Mouse (Mus musculus) thymus, postnatal 4 days (tissue): ENCODE data around the gene D630045J12Rik.

Experiments
- DNase-seq: peaks from one replicate; pipeline ENCODE4 v3.0.0; 2021

Gene D630045J12Rik

DNA sequence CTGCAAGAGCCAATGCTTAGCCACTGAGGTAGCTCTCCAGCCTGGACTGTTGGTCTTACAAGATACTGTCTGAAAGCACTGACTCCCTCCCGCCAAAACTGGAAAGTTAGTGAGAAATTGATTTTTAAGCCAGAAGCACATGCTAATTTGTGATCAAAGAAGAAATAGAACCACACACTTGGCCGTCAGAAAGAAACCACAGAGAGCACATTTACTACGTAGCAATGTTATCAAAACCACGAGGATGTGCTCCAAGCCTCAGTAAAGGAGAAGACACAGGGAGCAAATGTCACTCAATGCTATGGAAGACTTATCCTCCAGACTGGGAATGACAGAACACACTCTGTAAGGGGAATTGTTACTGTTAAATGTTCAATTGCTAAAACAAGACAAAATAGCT, 12.3 kb downstream of the D630045J12Rik start:
- no peak for DNase-seq

- no peak for DNase-seq
Observed at GRCm38 (mm10) chr6:38240618-38241017, 13.2 kb downstream of the D630045J12Rik start.

DNA sequence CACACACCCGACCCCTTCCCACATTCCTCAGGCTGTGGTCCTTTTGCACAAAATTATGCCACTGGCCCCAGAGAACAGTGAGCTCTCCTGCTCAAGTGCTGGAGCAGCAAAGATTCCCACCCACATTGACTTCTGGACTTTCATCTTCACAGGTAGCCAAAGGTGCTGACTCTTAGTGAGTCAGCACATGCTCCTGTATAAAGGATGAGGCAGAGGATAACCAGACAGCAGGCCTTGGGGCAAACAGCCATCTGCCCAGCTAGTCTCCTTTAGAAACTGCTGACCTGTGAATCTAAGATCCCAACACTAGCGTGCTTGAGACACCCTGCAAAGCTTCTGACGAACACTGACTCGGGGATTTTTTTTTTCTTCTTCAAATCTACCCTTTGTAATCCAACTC, 15.4 kb downstream of the D630045J12Rik start:
- DNase-seq, result no peak

DNA sequence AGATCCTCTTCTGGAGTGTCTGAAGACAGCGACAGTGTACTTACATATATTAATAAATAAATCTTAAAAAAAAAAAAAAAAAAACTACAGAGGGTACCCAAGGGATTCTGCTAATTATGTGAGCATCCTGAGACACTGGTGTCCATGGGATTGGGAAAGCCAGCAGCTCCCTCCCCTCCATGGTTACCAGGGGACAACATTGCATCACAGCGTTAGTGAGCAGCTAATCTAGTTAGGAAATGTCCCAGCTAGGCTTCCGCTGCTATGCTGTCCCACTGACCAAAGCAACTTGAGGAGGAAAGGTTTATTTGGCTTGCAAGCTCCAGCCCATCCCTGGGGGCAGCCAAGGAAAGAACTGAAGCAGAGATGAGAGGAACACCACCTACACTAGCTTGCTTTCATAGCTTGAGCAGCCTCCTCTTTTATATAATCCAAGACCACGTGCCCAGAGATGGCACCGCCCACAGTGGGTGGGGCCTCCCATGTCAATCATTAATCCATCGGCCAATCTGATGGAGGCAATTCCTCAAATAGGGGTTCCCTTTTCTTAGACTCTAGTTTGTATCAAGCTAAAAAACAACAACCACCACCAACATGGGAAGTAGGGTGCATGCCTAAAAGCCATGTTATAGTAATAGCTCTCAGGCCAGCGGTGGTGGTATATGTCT, 17.7 kb downstream of the D630045J12Rik start:
- no peak for DNase-seq

GRCm38 (mm10) chr6:38233803-38234202, 20.0 kb downstream of the D630045J12Rik start:
- DNase-seq, result no peak

DNA sequence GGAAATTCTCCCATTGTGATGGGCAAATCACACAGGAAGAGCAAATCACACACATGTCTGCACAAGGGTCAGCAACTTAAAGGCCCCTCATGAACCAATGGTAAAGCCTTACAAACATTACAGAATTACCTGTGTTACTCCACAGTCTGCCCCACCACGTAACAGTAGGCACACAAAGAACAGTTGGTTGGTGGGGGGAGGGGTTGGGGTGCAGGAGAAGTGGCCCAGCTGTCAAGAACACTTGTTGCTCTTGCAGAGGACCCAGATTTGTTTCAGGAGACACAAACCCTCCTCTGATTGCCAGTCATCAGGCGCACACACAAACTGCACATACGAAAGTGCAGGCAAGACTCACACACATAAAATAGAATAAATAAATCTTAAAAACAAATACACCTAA, 20.9 kb downstream of the D630045J12Rik start:
- no peak for DNase-seq

DNA sequence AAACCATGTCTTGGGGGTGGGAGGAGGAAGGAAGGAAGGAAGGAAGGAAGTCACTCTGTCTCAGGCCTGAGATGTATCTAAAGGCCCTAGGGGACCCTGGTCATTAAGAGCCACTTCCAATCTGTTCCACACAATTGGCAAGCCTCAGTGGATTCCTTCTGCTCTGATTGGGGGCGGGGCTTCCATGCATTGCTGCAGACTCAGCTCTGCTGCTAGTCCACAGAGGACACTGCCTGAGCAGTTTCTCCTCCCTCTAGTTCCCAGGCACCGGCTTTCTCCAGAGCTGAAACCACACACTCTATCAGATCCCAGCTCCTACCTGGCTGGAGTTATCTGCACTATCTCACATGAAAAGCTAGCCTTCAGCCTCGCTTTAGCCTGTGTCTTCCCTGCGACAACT, 21.8 kb downstream of the D630045J12Rik start:
- DNase-seq, result no peak

DNA sequence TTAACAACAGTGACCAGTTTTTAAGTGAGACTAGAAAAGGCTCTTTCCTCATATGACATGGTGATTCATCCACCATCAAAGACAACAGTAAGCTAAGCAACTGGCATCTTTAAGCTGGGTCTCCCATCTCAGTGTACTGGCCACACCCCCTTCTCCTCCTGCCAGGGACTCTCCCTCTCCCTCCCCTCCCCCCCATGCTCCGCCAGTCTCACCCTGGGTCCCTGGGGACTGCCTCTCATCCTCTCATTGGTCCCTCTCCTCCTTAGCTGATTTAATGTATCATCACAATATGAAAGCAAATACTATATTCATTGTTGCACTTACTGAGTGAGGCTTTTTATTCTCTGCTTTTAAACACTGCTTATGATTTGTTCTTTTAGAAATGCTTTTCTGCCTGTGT, 29.7 kb downstream of the D630045J12Rik start:
- no peak for DNase-seq

GRCm38 (mm10) chr6:38219261-38219660, 34.5 kb downstream of the D630045J12Rik start:
- DNase-seq, result no peak

GRCm38 (mm10) chr6:38215448-38216110, 38.2 kb downstream of the D630045J12Rik start:
- no peak for DNase-seq

GRCm38 (mm10) chr6:38207621-38208020, 46.2 kb downstream of the D630045J12Rik start:
- DNase-seq, result no peak

GRCm38 (mm10) chr6:38206941-38207531, 46.8 kb downstream of the D630045J12Rik start:
- no peak for DNase-seq

DNA sequence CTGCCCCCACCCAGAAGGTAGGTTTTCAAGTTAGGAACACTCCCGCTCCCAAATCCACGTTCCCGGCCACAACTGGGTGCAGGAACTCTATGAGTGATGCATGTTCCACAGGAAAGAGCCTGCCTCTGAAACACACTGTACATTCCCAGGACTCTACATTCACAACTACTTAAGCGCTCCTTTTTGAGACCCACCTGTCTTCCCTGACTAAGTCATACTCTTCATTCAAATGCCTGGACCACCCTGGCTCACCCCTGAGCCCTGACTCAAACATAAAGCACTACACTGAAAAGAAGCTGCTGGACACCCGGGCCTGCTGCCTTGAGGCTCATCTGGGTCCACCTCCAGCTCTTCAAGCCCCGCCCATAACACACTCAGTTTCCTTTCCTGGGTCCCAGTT, 48.4 kb downstream of the D630045J12Rik start:
- no peak for DNase-seq

DNA sequence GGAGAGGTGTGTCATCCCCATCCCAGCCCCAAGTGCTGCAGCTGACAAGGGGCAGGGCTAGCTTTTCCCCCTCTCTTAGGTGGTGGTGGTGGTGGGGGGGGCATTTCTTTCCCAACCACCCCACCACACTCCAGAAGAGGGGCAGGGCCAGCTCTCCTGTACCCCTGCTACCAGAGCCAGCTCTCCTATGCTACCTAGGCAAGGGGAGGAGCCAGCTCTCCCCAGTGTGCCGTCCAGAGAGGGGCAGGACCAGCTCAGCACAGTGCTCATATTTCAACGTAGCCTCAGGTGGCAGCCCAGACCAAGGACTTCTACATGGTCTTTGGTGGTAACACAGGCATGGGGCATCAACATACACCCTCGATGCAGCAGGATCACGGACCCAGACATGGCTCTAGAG, 50.0 kb downstream of the D630045J12Rik start:
- DNase-seq, result no peak

- DNase-seq, result no peak
Observed at GRCm38 (mm10) chr6:38202816-38203215, 51.0 kb downstream of the D630045J12Rik start.

GRCm38 (mm10) chr6:38201495-38201894, 52.3 kb downstream of the D630045J12Rik start:
- no peak for DNase-seq

DNA sequence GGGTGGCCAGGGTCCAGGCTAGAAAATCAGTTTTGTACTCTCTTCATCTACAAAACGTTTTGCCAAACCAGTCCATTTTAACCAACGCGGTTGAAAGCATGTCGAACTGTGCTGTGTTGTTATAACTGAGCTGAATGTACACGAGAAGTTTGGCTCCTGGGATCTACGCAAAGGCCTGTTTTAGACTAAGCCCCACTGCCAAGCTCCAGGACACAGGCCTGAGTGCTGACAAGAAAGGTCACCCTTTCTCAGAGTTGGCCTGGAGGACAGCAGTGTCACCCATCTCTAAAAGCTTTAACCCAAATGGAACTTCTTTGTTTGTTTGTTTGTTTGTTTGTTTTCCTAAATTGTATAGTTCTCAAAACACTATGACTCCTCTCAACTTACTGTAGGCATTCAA, 54.2 kb downstream of the D630045J12Rik start:
- no peak for DNase-seq

DNA sequence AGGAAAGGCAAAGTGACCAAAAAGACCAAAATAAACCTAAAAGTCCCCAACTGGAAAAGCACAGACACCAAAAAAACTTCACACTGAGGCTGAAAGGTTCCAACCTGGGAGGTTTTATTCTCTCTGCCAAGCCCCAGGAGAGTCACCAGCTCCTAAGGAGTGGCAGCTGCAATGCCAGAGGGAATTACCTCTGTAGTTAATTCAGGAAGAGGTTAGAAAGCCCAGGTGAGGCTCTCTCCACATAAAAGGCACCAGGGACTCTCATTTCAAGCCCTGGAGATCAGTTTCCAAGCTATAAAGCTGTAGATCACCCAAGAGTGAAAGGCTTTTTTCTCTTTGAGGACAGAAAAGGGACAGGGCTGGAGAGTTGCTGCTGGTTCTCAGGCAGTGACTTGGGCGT, 55.1 kb downstream of the D630045J12Rik start:
- no peak for DNase-seq

DNA sequence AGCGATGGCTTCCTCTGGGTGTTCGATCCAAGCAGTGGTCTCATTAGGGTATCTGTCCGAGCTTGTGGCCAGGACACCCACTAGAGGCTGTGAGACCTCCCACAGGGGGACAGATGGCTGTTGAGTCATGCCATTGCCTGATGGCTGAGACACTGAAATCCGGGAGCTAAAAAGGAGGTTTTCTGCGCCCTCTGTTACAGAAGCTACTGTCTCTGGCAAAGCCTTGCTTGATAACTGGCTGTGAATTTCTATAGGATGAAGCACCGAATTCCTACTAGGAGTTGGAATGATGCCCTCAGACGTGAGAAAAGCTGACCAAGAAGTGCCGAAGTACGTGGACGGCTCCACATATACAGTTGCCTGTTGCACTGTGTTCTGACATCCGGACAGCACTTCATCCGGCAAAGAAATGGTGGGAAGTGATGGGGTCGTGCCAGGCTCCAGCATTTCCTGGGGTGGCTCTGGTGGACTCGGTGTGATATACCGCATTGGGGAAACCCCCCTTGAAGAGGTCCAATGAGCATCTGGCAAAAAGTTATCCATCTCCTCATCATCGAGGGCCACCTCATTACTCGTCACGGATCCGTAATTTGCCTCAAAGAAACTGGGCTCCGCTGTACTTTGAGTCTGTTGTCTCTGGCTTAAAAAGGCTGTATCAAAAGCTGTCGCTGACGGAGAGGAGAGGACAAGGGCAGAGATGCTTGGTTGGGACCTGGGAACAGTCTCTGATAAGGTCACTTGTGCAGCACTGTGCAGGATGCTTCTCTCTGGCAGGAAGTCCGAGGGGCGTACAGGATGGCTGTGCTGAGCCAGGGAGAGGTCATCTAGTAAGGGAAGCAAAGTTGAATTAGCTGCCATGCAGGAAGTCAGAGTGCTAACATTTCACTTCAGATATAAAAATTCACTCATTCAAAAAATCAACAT, 57.3 kb downstream of the D630045J12Rik start:
- DNase-seq, result no peak

DNA sequence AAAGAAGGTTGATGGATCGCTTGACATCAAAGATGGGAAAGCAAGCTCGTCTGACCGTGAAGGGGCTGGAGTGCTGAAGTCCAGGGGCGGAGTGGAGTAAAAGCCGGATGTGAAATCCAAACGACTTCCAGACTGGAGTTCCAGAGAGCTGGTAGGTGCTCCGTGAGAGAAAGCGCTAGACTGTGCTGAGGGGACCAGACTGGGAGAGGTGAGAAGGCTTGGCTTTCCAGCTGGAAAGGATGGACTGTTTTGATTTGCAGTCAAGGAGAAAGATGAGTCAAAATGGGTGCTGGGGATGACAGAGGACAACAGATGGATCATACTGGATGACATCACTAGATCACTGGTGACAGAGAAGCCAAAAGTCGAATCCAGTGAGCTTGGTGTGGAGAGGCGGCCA, 58.5 kb downstream of the D630045J12Rik start:
- DNase-seq, result no peak

DNA sequence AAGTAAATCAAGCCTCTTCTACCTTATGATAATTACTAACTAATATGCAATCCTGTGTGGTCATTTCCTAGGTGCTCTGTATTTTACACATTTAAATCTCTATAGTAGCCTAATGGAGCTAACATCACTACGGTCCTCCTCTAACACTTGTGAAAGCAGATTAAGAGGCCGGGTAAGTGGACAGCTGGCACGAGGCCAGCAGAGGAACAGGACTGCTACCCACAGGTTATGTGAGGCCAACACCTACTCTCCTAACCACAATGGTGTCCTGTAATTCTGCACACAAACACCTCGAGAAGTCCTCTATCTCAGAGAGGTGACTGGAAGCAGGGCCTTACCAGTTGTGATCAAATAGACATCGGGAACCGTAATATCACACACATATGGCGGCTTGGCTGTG, 59.8 kb downstream of the D630045J12Rik start:
- no peak for DNase-seq

- DNase-seq, result no peak
Observed at GRCm38 (mm10) chr6:38192952-38193351, 60.9 kb downstream of the D630045J12Rik start.

DNA sequence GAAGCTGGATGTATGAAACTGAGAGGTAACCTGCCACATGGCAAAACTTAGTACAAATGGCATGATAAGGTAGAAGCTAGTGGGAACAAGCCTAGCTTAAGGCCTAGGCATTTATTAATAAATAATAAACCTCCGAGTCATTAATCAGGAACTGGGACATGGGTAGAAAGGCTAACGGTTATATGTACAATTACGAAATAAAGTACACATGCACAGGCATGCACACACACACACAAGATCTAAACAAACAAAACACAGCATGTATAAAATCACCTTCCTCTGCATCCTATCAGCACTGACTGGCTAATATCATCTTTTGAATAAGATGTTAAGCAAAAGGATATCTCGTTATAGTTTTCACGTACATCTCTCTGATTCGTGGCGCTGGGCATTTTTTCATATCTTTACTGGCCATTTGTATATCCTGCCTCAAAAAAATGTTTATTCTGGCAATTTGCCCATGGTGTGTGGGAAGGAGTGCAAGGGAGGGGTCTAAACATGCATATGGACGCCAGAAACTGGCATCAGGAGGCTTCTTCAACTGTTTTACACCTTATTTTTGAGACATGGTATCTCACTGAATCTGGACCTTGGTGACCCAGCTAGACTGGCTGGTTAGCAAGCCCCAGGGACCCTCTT, 67.4 kb downstream of the D630045J12Rik start:
- DNase-seq, result no peak
